Mouse (Mus musculus) neural tube, embryonic 13.5 days (tissue): ENCODE results near the gene Prtn3. TPM values are rescaled to one million over a fixed set of nuclear protein-coding genes. Genes with fewer than 3 reads are reported as not detected.

Experiments used
- ATAC-seq: fragments of 200-750 bp; cut with Nextera tagmentation; 2 replicates; pipeline ENCODE4 v1.8.0; 2017; ENCODE audit warnings: low read depth, mild to moderate bottlenecking, moderate TSS enrichment, moderate library complexity
- H3K27ac ChIP-seq: fragments of 300-500 bp; sonication (generic); replicated peaks from 2 replicates; pipeline ENCODE4 v1.5.1; 2015; ENCODE audit warnings: moderate library complexity, mild to moderate bottlenecking, inconsistent platforms
- H3K27me3 ChIP-seq: fragments of 300-500 bp; sonication (generic); 2 replicates; pipeline ENCODE4 v1.6.1; 2015; ENCODE audit warnings: mild to moderate bottlenecking, inconsistent platforms
- H3K36me3 ChIP-seq: fragments of 300-500 bp; sonication (generic); 2 replicates; pipeline ENCODE4 v1.6.1; 2015; ENCODE audit warnings: mild to moderate bottlenecking, inconsistent platforms
- H3K4me1 ChIP-seq: fragments of 300-500 bp; sonication (generic); replicated peaks from 2 replicates; pipeline ENCODE4 v1.6.1; 2015; ENCODE audit warnings: inconsistent platforms
- H3K4me2 ChIP-seq: fragments of 300-500 bp; sonication (generic); 2 replicates; pipeline ENCODE4 v1.6.1; 2015; ENCODE audit warnings: inconsistent platforms, mild to moderate bottlenecking, moderate library complexity
- H3K4me3 ChIP-seq: fragments of 300-500 bp; sonication (generic); 2 replicates; pipeline ENCODE4 v1.5.1; 2015; ENCODE audit warnings: mild to moderate bottlenecking, inconsistent platforms
- H3K9ac ChIP-seq: fragments of 300-500 bp; sonication (generic); 2 replicates; pipeline ENCODE4 v1.6.1; 2015; ENCODE audit warnings: moderate library complexity, mild to moderate bottlenecking, inconsistent platforms
- H3K9me3 ChIP-seq: fragments of 300-500 bp; sonication (generic); 2 replicates; pipeline ENCODE4 v1.6.1; 2016; ENCODE audit warnings: inconsistent platforms
- WGBS: fragments of 180-500 bp; shearing (Covaris S2); methylation state at CpG from one replicate; pipeline ENCODE4 v1.1.7; 2015; 5-methylcytosine and 5-hydroxymethylcytosine counted together
- polyA plus RNA-seq: library from polyadenylated mRNA; unstranded; fragments of >200 nt; fragmentation: Nextera tagmentation; extraction: Ambion mirVana; gene quantifications from 2 replicates; pipeline ENCODE4 v1.2.1, GENCODE M21; 2015

Gene Prtn3
- polyA plus RNA-seq, 1 experiment from 2014 or later, result 14.7 TPM

GRCm38 (mm10) chr10:79916808-79917531, 42.7 kb downstream of the Prtn3 start, which contains the start of gene Kiss1r:
Gene Kiss1r, plus strand, starts transcription at chr10:79916971.
- H3K4me3 ChIP-seq, result peak within 1 kb of the TSS; percentile 84
- no peaks in the 10 kb centered on the region for H3K9me3 ChIP-seq
- ATAC-seq, result peak; percentile 81
- H3K27ac ChIP-seq, result peak within 1 kb of the TSS; percentile 85
- peaks cover 48% of the 10 kb centered on the region for H3K27me3 ChIP-seq
- peaks cover 54% of the 10 kb centered on the region for H3K4me1 ChIP-seq
- H3K36me3 ChIP-seq, result peaks cover 7% of the 10 kb centered on the region
- 2% methylated on average over 42 of the region's 42 CpGs for WGBS
- peak within 1 kb of the TSS; percentile 97 for H3K4me2 ChIP-seq
- peak within 1 kb of the TSS; percentile 97 for H3K9ac ChIP-seq

GRCm38 (mm10) chr10:79917532-79918100, 43.3 kb downstream of the Prtn3 start:
- H3K9me3 ChIP-seq, result no peaks in the 10 kb centered on the region
- 61% methylated on average over 5 of the region's 5 CpGs for WGBS
- peaks cover 54% of the 10 kb centered on the region for H3K4me1 ChIP-seq
- peaks cover under 1% of the 10 kb centered on the region; the same call in 1 of the 2 replicates for H3K36me3 ChIP-seq
- peak overlapping the region; percentile 97 for H3K4me2 ChIP-seq
- ATAC-seq, result no peak
- H3K4me3 ChIP-seq, result peak overlapping the region; percentile 84
- peak overlapping the region; percentile 97; the same call in 1 of the 2 replicates for H3K9ac ChIP-seq
- peaks cover 55% of the 10 kb centered on the region for H3K27me3 ChIP-seq
- no peak overlapping the region for H3K27ac ChIP-seq

GRCm38 (mm10) chr10:79918231-79919078, 44.2 kb downstream of the Prtn3 start:
- H3K36me3 ChIP-seq, result no peaks in the 10 kb centered on the region
- H3K27ac ChIP-seq, result no peak overlapping the region
- WGBS, result 3% methylated on average over 35 of the region's 35 CpGs
- peaks cover 54% of the 10 kb centered on the region for H3K4me1 ChIP-seq
- no peak for ATAC-seq
- peak overlapping the region; percentile 4; the same call in 1 of the 2 replicates for H3K4me2 ChIP-seq
- H3K4me3 ChIP-seq, result peak overlapping the region; percentile 6; the same call in 1 of the 2 replicates
- no peak overlapping the region for H3K9ac ChIP-seq
- peaks cover 63% of the 10 kb centered on the region for H3K27me3 ChIP-seq
- no peaks in the 10 kb centered on the region for H3K9me3 ChIP-seq

GRCm38 (mm10) chr10:79919251-79919849, 45.1 kb downstream of the Prtn3 start:
- Histone ChIP-seq H3K4me3 (no peak overlapping the region), H3K4me1 (peaks cover 47% of the 10 kb centered on the region), H3K4me2 (no peak overlapping the region; the same call in 1 of the 2 replicates)

GRCm38 (mm10) chr10:79920056-79920890, 46.0 kb downstream of the Prtn3 start:
- Histone ChIP-seq H3K27ac (no peak overlapping the region), H3K9ac (no peak overlapping the region), H3K9me3 (no peaks in the 10 kb centered on the region), H3K27me3 (peaks cover 72% of the 10 kb centered on the region), H3K4me1 (peaks cover 38% of the 10 kb centered on the region), H3K4me2 (peak overlapping the region; percentile 51), H3K4me3 (peak overlapping the region; percentile 27), H3K36me3 (no peaks in the 10 kb centered on the region)
- ATAC-seq, result no peak
- WGBS, result 15% methylated on average over 26 of the region's 26 CpGs

More at GRCm38 (mm10) chr10:79919251-79919849, 45.1 kb downstream of the Prtn3 start:
- 0 out of 2 replicates have a peak overlapping the region, but pooled peaks have one; percentile 38 for H3K9ac ChIP-seq
- no peak overlapping the region for H3K27ac ChIP-seq
- no peak for ATAC-seq
- H3K27me3 ChIP-seq, result peaks cover 72% of the 10 kb centered on the region
- no peaks in the 10 kb centered on the region for H3K9me3 ChIP-seq
- H3K36me3 ChIP-seq, result no peaks in the 10 kb centered on the region
- 3% methylated on average over 21 of the region's 21 CpGs for WGBS

- 3% methylated on average over 41 of the region's 41 CpGs for WGBS
- Histone ChIP-seq H3K9me3 (no peaks in the 10 kb centered on the region), H3K4me3 (peak within 1 kb of the TSS; percentile 27)
Measured at GRCm38 (mm10) chr10:79920958-79921535, 46.8 kb downstream of the Prtn3 start, which contains the start of gene R3hdm4. Gene R3hdm4, minus strand, starts transcription at chr10:79921208.

GRCm38 (mm10) chr10:79921572-79921971, 47.3 kb downstream of the Prtn3 start:
- Histone ChIP-seq H3K9me3 (no peaks in the 10 kb centered on the region), H3K4me3 (peak overlapping the region; percentile 27), H3K27me3 (peaks cover 72% of the 10 kb centered on the region), H3K36me3 (no peaks in the 10 kb centered on the region), H3K4me1 (peaks cover 39% of the 10 kb centered on the region), H3K27ac (no peak overlapping the region), H3K4me2 (peak overlapping the region; percentile 51), H3K9ac (peak overlapping the region; percentile 60)
- 1% methylated on average over 34 of the region's 34 CpGs for WGBS
- no peak for ATAC-seq

More at GRCm38 (mm10) chr10:79920958-79921535, 46.8 kb downstream of the Prtn3 start, which contains the start of gene R3hdm4:
- Histone ChIP-seq H3K27me3 (peaks cover 72% of the 10 kb centered on the region), H3K36me3 (no peaks in the 10 kb centered on the region), H3K4me1 (peaks cover 37% of the 10 kb centered on the region), H3K4me2 (peak within 1 kb of the TSS; percentile 51), H3K9ac (peak within 1 kb of the TSS; percentile 60), H3K27ac (no peak within 1 kb of the TSS)
- no peak for ATAC-seq

- H3K27me3 ChIP-seq, result peaks cover 42% of the 10 kb centered on the region
- H3K36me3 ChIP-seq, result no peaks in the 10 kb centered on the region
- peak overlapping the region; percentile 76 for H3K4me2 ChIP-seq
- peaks cover 42% of the 10 kb centered on the region for H3K4me1 ChIP-seq
- H3K9ac ChIP-seq, result 0 out of 2 replicates have a peak overlapping the region, but pooled peaks have one; percentile 94
- H3K4me3 ChIP-seq, result peak overlapping the region; percentile 10; the same call in 1 of the 2 replicates
- H3K9me3 ChIP-seq, result no peaks in the 10 kb centered on the region
- no peak for ATAC-seq
- H3K27ac ChIP-seq, result no peak overlapping the region
- WGBS, result 11% methylated on average over 29 of the region's 29 CpGs
Measured at GRCm38 (mm10) chr10:79924998-79925784, 50.9 kb downstream of the Prtn3 start.

GRCm38 (mm10) chr10:79925785-79926490, 51.7 kb downstream of the Prtn3 start:
- Histone ChIP-seq H3K36me3 (peaks cover 4% of the 10 kb centered on the region), H3K27me3 (peaks cover 34% of the 10 kb centered on the region), H3K4me1 (peaks cover 45% of the 10 kb centered on the region), H3K9ac (peak overlapping the region; percentile 94), H3K27ac (peak overlapping the region; percentile 96; the same call in 1 of the 2 replicates), H3K4me3 (peak overlapping the region; percentile 96), H3K9me3 (no peaks in the 10 kb centered on the region), H3K4me2 (peak overlapping the region; percentile 76)
- ATAC-seq, result 0 out of 2 replicates have a peak, but pooled peaks have one; percentile 1
- 9% methylated on average over 15 of the region's 15 CpGs for WGBS
